Mouse (Mus musculus) gastrocnemius, postnatal 14 days (tissue): ENCODE measurements around the gene Ccdc81. TPM values are rescaled to one million over a fixed set of nuclear protein-coding genes. Genes with fewer than 3 reads are reported as not detected.

Experiments
- DNase-seq: peaks from one replicate; pipeline ENCODE4 v3.0.0; 2021; ENCODE audit warnings: mixed read lengths
- intact Hi-C: fragments of 180-260 bp; cut with DNase I; formaldehyde crosslinking; loops from one replicate; pipeline ENCODE4 v1.15.1; 2025; ENCODE audit warnings: low total_unique reads
- long read RNA-seq, 2 experiments: library from polyadenylated mRNA; stranded (forward); transcript quantifications; one replicate each; pipeline ENCODE4 v2.0.0; 2021
- total RNA-seq, 2 experiments: library from RNA; stranded (reverse); gene quantifications; 2 replicates each; pipeline ENCODE4 v1.2.3; 2021

Gene Ccdc81
- under 1 TPM in 1 of 2 experiments, not detected in 1; 0.16 TPM for total RNA-seq
- long read RNA-seq, experiment 1: 0 reads
- long read RNA-seq, experiment 2: 0 reads

DNA sequence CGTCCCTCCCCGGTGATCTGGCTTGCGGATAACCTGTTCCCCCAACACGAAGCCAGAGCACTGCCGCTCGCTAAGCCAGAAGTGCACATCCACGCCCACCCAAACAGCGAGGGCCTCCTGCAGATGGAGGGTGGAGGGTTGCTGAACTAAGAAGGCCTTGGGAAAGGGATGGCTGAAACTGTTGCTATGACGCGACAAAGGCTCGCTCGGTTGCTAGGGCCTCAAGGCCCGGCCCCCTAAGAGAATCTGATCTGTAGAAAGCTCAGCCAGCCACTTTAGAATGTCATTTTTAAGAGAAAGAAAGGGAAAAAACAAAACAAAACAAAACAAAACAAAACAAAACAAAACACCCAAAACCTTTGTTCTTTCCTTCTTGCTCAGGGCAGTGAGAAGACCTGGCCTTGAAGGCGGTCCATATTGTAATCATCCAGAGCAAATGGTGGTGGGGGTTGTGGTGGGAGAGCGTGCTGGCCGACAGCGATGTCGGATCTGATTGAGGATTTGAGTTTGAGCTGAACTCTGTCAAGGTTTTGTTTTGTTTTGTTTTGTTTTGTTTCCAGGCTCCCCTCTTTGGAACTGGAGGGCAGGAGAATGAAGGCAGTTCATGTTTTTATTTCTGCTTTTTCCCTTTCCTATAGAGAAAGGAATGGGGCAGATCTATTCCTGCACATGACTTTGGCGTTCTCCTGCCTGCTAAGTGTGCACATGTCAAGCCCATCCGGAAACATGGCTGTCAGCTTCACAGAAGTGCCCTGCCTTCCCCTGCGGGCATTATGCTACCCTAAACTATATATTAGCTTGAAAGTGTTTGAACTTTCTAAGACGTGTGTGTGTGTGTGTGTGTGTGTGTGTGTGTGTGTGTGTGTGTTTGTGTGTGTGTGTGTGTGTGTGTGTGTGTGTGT lies at the start of gene Ccdc81:
Gene Ccdc81, minus strand, starts transcription at position 188 of the 902 bp plus-strand sequence.
- DNase-seq: no peak
- intact Hi-C loops: no loop called here

- no peak for DNase-seq
- intact Hi-C loops: no loop called here
Measured at GRCm38 (mm10) chr7:89949403-89949802, 46.0 kb upstream of the Ccdc81 start.

GRCm38 (mm10) chr7:89948026-89948425 lies 44.6 kb upstream of the Ccdc81 start:
- DNase-seq: peak; percentile 24
- intact Hi-C loops: no loop called here

- DNase-seq: peak; percentile 93
- intact Hi-C loops: no loop called here
Measured at GRCm38 (mm10) chr7:89940571-89941463, 37.4 kb upstream of the Ccdc81 start, which contains the start of gene Hikeshi. TSS of gene Hikeshi (minus strand) at chr7:89941204.

GRCm38 (mm10) chr7:89939497-89940353 lies 36.3 kb upstream of the Ccdc81 start:
- DNase-seq: no peak
- intact Hi-C loops: no loop called here

DNA sequence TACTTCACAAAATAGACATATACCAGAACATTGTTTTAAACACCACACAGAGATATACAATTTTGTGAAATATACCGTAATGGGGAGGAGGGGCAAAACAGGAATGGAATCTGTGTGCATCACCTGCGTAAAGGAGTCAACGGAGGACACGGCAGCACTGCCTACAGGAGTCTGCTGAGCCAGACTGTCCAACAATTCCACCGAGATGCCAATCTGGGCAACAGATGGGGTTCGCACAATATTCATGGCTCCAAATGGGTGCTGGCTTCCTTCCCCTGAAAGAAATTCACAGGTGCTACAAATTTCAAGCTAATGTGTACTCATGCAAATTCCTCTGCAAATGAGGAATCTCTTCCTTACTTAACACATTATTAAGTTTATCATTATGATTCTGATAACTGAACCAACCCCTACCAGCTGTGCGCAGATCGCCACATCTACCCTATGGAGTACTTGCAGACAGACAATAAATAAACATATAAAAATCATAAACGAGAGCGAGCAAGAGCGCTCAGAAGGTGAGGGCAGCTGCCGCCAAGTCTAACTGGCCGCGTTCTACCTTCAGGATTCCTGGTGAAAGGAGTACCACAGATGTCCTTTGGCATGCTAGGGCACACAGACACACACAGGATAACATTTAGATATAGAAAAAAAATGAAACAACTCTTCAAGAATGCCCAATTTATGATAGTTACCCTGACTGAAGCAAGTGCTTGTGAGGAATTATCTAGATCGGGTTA lies 20.2 kb upstream of the Ccdc81 start:
- DNase-seq: no peak
- intact Hi-C loops: no loop called here

- intact Hi-C loops: no loop called here
- no peak for DNase-seq
Measured at GRCm38 (mm10) chr7:89917776-89918175, 14.3 kb upstream of the Ccdc81 start.

DNA sequence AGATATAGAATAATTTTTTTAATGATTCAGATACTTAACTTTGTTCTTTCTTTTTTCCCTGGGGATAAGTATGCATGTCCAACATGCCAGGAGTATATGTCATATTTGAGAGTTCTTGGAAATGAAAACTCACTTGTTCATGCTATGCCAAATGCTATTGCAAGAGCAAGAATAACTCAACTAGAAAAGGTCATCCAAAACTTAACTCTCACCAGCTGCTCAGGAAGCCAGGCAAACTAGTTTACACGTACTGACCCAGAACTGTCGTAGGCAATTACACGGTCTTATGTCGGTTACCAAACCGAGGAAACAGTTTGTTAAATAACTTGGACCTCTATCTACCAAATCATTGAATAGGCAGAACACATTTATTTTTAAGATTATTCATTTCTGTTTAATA lies 13.3 kb upstream of the Ccdc81 start:
- no peak for DNase-seq
- intact Hi-C loops: no loop called here

- intact Hi-C loops: no loop called here
- no peak for DNase-seq
Measured at GRCm38 (mm10) chr7:89913432-89914158, 10.2 kb upstream of the Ccdc81 start.

DNA sequence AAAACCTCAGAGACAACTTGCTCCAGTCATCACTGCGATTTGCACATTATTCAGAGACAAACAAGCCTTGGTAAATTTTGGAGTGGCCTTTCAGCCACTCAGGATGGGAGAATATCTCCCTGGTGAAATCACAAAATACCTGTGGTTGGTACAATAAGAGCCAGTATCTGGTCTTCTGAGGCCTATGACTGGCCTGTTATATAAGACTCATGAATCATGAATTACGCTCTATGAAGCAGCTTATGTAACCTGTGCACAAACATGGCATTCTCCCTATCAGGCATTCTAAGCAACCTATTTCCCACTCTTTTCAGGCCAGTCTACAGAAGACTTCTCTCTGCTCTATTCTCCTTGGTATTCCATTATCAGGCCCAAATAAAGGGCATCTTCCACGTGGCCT lies 8.9 kb upstream of the Ccdc81 start:
- intact Hi-C loops: no loop called here
- no peak for DNase-seq

DNA sequence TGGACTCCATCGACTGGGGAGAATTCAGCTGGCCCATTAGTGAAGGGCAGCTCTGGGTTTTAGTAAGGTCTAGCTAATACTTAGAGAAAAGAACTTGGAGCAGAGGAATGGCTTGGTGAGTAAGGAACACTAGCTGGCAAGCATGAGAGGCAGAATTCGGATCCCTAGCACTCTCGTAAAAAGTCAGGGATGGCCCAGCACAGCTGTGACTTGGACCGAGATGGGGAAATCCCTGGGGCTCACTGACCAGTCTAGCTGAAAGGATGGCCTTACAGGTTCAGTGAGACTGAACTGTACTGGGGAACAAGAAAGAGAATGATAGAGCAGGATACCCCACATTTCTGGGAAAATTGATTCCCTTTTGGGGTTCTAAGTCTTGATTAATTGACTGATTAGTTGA lies 6.3 kb upstream of the Ccdc81 start:
- intact Hi-C loops: no loop called here
- DNase-seq: peak; percentile 33

DNA sequence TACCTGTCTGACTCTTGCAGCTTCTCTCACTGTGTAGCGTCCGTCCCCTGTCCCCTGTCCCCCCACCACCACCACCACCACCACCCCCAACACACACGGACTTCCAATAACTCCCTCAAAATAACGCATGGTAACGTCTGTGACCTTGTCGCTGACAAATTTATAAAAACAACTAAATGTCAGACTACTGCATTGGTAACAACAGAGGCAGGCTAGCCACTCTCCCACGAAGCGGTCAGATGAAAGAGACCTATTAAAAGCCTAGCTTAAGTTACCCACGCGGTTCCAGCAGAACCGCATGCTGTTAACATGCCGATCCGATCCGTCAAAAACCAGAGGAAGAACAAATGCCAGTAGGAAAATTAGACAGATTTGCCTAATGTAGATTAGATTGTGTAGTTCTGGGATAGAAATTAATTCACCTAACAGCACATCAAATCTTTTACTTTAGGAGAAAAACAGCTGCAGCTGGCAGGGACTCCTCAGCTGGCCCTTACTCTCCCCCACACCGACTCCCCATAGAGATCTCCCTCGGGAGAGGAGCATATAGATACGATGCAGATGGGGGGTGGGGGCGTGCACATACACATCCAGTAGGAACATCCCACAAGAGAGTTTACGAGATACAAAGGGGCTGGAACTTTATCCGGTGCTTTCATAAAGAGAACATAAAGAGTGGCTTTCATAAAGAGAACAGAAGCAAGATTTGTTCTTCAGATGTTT lies 5.6 kb upstream of the Ccdc81 start:
- intact Hi-C loops: no loop called here
- no peak for DNase-seq

GRCm38 (mm10) chr7:89908421-89908820 lies 5.0 kb upstream of the Ccdc81 start:
- intact Hi-C loops: no loop called here
- DNase-seq: no peak

- intact Hi-C loops: no loop called here
- peak; percentile 69 for DNase-seq
Measured at GRCm38 (mm10) chr7:89907950-89908349, 4.5 kb upstream of the Ccdc81 start.

GRCm38 (mm10) chr7:89903007-89903406 lies 422 bp downstream of the Ccdc81 start:
- intact Hi-C loops: no loop called here
- DNase-seq: no peak

GRCm38 (mm10) chr7:89891856-89892255 lies 11.6 kb downstream of the Ccdc81 start:
- intact Hi-C loops: no loop called here

DNA sequence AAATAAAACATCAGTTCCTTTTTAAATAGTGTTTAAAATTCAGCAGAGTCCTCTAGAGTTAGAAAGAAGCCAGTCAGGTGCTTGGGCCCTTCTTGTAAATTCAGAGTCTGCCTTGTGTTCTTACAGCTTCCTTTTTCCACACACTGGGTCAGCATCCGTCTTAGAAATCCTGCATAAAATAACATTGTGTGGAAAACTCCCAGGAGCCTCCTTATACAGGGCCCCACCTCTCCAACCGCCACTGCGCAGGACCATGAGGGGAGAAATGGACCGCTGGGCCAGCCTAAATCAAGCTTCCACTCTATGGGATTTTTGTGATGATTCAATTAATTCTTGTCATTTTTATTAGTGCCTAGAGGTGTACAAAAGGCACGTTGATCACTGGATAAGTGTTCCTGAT lies 12.0 kb downstream of the Ccdc81 start:
- intact Hi-C loops: no loop called here
- DNase-seq: no peak

More at GRCm38 (mm10) chr7:89891856-89892255, 11.6 kb downstream of the Ccdc81 start:
- DNase-seq: no peak
